Mouse (Mus musculus) olfactory bulb, adult 2 months (tissue): ENCODE measurements around the gene Lypd1.

Experiments used
- CTCF ChIP-seq: fragments of 200-500 bp; IDR thresholded peaks from 2 replicates; pipeline ENCODE4 v1.5.1; 2012; ENCODE audit warnings: low read depth, mild to moderate bottlenecking, low read length, moderate library complexity; ENCODE audit not compliant: insufficient read depth
- POLR2A ChIP-seq: fragments of 200-500 bp; IDR thresholded peaks from 2 replicates; pipeline ENCODE4 v1.6.1; 2012; ENCODE audit warnings: mild to moderate bottlenecking, low read depth, low read length, moderate library complexity; ENCODE audit not compliant: insufficient read depth

DNA sequence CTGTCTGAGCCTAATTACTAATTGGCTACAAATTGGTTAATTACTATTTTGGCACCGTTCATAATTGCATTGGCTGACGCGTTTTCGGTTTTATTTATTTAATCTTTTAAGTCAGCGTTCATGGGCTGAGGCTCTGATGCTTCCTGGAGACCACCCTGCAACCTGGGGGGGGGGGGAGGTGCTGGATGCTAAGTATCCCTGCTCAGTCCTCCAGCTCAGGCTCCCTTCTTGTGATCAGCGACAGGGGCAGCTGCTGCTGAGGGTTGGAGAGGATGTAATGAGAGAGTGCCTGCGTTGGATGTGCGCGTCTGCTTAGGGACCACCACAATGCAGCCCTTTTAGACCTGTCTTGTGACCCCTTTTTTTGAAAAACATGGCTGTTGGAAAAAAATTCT is 2.0 kb downstream of the Lypd1 start:
- no peak for TF ChIP-seq POLR2A
- TF ChIP-seq CTCF, result no peak
